Mouse (Mus musculus) small intestine, adult 2 months (tissue): Measurements from ENCODE around the gene Gm7138. TPM values are rescaled to one million over a fixed set of nuclear protein-coding genes. Genes with fewer than 3 reads are reported as not detected.
A peak's percentile ranks its signal among the peaks of the same experiment; 100 is the strongest.
"Not testable (repeated sequence)": the region's sequence is repeated elsewhere in the genome, so short reads cannot be mapped to it uniquely, and the experiment has no call there.

Experiments
- H3K27ac ChIP-seq: fragments of 200-500 bp; 2 replicates; pipeline ENCODE4 v1.5.1; 2012; ENCODE audit warnings: low read depth, low read length, control low read depth, inconsistent platforms; ENCODE audit not compliant: insufficient read depth
- H3K27me3 ChIP-seq: fragments of 200-500 bp; 2 replicates; pipeline ENCODE4 v1.6.1; 2012; ENCODE audit warnings: mild to moderate bottlenecking, moderate library complexity, low read length, inconsistent platforms; ENCODE audit not compliant: control insufficient read depth, insufficient read depth
- H3K36me3 ChIP-seq: fragments of 200-500 bp; 2 replicates; pipeline ENCODE4 v1.6.1; 2012; ENCODE audit warnings: mild to moderate bottlenecking, low read length, control low read depth, inconsistent platforms; ENCODE audit not compliant: control insufficient read depth, insufficient read depth
- H3K4me1 ChIP-seq: fragments of 200-500 bp; 2 replicates; pipeline ENCODE4 v1.6.1; 2012; ENCODE audit warnings: low read length, inconsistent platforms, mixed read lengths; ENCODE audit not compliant: control insufficient read depth, insufficient read depth, insufficient read length
- H3K4me3 ChIP-seq: fragments of 200-500 bp; 2 replicates; pipeline ENCODE4 v1.5.1; 2012; ENCODE audit warnings: low read depth, mild to moderate bottlenecking, control low read depth, inconsistent platforms, low read length, moderate library complexity
- CTCF ChIP-seq: fragments of 200-500 bp; IDR thresholded peaks from 2 replicates; pipeline ENCODE4 v1.5.1; 2012; ENCODE audit warnings: low read depth, mild to moderate bottlenecking, control low read depth, inconsistent platforms, low read length, moderate library complexity, mixed read lengths; ENCODE audit not compliant: insufficient replicate concordance, insufficient read length; ENCODE audit errors: extremely low read depth
- POLR2A ChIP-seq: fragments of 200-500 bp; IDR thresholded peaks from 2 replicates; pipeline ENCODE4 v1.6.1; 2012; ENCODE audit warnings: low read depth, mild to moderate bottlenecking, control low read depth, inconsistent platforms, low read length, moderate library complexity
- WGBS: fragments of 180-500 bp; shearing (Covaris S2); methylation state at CpG from one replicate; pipeline ENCODE4 v1.1.7; 2018; 5-methylcytosine and 5-hydroxymethylcytosine counted together
- polyA plus RNA-seq: library from polyadenylated mRNA; depleted of rRNA; stranded (reverse); fragments of >200 nt; gene quantifications from 2 replicates; pipeline ENCODE4 v1.2.3, GENCODE M21; 2012; rRNA removed

Gm7138 gene
- not detected in 2 replicates for polyA plus RNA-seq

DNA sequence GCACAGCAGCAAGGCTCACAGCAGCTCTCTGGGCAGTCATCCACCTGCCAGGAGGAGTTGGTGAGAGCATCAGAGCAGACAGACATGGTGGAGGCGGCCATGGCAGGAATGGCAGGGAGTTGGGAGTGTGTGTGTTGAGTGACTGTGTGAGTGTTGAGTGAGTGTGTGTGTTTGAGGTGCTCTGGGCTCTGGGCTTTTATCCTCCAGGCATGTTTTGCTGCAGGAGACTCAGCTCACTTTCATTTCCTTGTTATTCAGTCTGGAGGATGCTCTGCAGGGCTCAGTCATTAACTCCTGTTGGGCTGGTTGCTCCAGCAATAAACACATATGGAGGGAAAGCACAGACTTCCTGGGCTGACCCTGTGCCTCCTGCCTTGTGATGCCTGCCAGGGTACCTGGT, at the start of gene Gm7138:
Gm7138 (minus strand) TSS at position 101 of the 400 bp plus-strand sequence.
- H3K27ac ChIP-seq, H3K4me3 ChIP-seq, H3K27me3 ChIP-seq, H3K4me1 ChIP-seq, H3K36me3 ChIP-seq: not testable (repeated sequence)
- 20% methylated on average over 1 of the region's 1 CpGs for WGBS

DNA sequence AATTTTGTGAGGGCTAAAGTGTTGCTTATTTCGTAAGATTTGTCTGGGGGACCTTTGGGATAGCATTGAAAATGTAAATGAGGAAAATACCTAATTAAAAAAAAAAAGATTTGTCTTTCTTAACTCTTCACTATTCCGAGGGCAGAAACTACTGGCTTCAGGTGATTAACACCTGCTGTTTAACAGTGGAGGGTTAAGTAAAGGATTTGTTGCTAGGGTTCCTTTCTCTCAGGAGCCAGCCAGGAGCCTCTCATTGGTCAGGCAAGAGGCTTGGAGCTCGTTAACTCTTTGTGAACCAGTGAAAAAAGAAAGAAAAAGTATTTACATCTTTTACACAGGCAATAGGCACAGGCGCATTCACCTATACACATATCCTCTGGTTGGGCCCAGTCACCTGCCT, 42.5 kb upstream of the Gm7138 start:
- no peaks in the 10 kb centered on the region for H3K27me3 ChIP-seq
- no peak overlapping the region for H3K27ac ChIP-seq
- H3K36me3 ChIP-seq = no peaks in the 10 kb centered on the region
- no peaks in the 10 kb centered on the region for H3K4me1 ChIP-seq
- TF ChIP-seq CTCF (no peak), POLR2A (no peak)
- no peak overlapping the region for H3K4me3 ChIP-seq
- 60% methylated on average over 4 of the region's 4 CpGs for WGBS

DNA sequence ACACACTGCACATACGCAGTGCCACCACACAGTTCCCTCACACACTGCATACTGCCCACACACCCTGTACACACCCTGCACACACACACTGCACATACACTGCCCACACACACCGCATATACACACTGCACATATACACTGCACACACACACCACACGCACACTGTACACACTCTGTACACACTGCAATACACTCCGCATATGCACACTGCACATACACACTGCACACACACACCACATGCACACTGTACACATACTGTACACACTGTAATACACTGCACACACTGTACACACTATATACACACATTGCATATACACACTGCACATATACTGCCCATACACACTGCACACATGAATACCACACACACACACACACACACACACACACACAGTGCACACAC, 41.8 kb upstream of the Gm7138 start:
- Histone ChIP-seq H3K4me1 (no peaks in the 10 kb centered on the region), H3K36me3 (no peaks in the 10 kb centered on the region), H3K27ac (no peak overlapping the region), H3K27me3 (no peaks in the 10 kb centered on the region), H3K4me3 (no peak overlapping the region)
- WGBS = over 99% methylated on average over 4 of the region's 4 CpGs
- TF ChIP-seq CTCF (no peak), POLR2A (no peak)

DNA sequence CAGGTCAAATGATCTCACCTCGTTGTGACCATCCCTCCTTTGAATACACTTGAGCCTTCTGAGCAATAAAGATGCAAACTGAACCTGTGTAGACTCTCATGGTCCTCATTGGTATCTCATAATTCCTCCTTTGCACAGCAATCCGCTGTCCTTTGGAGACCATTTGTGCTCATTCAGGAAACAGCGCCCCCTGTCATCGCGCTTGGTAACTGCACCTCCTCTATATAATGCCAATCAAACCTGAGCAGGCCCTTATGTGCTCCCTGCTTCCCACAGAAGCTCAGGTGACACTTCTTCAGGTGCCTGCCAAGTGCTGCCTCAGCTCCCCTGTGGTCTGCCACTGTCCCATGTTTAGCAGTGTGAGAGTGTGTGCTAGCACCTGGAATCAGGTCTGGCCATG, 38.8 kb upstream of the Gm7138 start:
- peak; percentile 66; the same call in 1 of the 2 replicates for TF ChIP-seq CTCF
- no peak for TF ChIP-seq POLR2A
- 21% methylated on average over 5 of the region's 5 CpGs for WGBS

GRCm38 (mm10) chr10:77814382-77814781, 37.6 kb upstream of the Gm7138 start, which contains the start of gene Gm2696:
Gene Gm2696 (plus strand): TSS chr10:77814682.
- no peak within 1 kb of the TSS for H3K4me3 ChIP-seq
- no peaks in the 10 kb centered on the region for H3K36me3 ChIP-seq
- no peaks in the 10 kb centered on the region for H3K4me1 ChIP-seq
- no peak within 1 kb of the TSS for H3K27ac ChIP-seq
- no peak for TF ChIP-seq POLR2A
- TF ChIP-seq CTCF = no peak
- no peaks in the 10 kb centered on the region for H3K27me3 ChIP-seq
- WGBS = 41% methylated on average over 4 of the region's 4 CpGs

More for the DNA sequence above, 38.8 kb upstream of the Gm7138 start:
- H3K27me3 ChIP-seq = no peaks in the 10 kb centered on the region
- H3K4me3 ChIP-seq = no peak overlapping the region
- no peak overlapping the region for H3K27ac ChIP-seq
- H3K36me3 ChIP-seq = no peaks in the 10 kb centered on the region
- H3K4me1 ChIP-seq = no peaks in the 10 kb centered on the region

- no peaks in the 10 kb centered on the region for H3K36me3 ChIP-seq
- H3K4me3 ChIP-seq = no peak within 1 kb of the TSS
- TF ChIP-seq POLR2A (no peak), CTCF (no peak)
- no peak within 1 kb of the TSS for H3K27ac ChIP-seq
- H3K27me3 ChIP-seq = no peaks in the 10 kb centered on the region
- WGBS = 55% methylated on average over 5 of the region's 5 CpGs
- H3K4me1 ChIP-seq = no peaks in the 10 kb centered on the region
Measured at GRCm38 (mm10) chr10:77811743-77812142, 35.0 kb upstream of the Gm7138 start, which contains the start of gene Gm9507. Gene Gm9507 (minus strand): TSS chr10:77811843.

DNA sequence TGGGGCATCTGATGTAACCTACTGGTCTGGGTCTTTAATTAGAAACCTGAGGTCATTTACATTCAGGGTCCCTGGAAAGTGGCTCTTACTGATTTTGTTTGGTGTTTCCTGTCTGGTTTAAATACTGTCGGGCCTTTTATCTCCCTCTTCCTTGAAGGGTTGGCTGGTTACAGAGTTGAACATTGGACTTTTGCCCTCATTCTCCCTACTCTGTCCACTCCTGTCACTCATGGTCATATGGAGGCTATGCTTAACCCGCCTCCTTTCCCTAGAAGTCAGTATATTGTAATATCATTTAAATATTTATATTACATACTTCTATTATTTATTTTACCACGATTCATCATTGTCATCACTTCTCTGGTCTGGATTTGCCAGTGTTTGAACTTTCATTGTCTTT, 27.4 kb upstream of the Gm7138 start:
- no peak overlapping the region for H3K4me3 ChIP-seq
- H3K27me3 ChIP-seq = no peaks in the 10 kb centered on the region
- 22% methylated on average over 3 of the region's 3 CpGs for WGBS
- H3K36me3 ChIP-seq = no peaks in the 10 kb centered on the region
- 0 out of 2 replicates have a peak, but pooled peaks cover under 1% of the 10 kb centered on the region for H3K4me1 ChIP-seq
- TF ChIP-seq CTCF = no peak
- TF ChIP-seq POLR2A = no peak
- no peak overlapping the region for H3K27ac ChIP-seq
